Mouse (Mus musculus): ENCODE results near the gene Msrb3. TPM values are rescaled to one million over a fixed set of nuclear protein-coding genes. Genes with fewer than 3 reads are reported as not detected.
"Not testable (repeated sequence)": the region's sequence is repeated elsewhere in the genome, so short reads cannot be mapped to it uniquely, and the experiment has no call there.

Gene Msrb3
- polyA plus RNA-seq, 2 experiments from 2014 or later, result 0.48 to 0.61 TPM

DNA sequence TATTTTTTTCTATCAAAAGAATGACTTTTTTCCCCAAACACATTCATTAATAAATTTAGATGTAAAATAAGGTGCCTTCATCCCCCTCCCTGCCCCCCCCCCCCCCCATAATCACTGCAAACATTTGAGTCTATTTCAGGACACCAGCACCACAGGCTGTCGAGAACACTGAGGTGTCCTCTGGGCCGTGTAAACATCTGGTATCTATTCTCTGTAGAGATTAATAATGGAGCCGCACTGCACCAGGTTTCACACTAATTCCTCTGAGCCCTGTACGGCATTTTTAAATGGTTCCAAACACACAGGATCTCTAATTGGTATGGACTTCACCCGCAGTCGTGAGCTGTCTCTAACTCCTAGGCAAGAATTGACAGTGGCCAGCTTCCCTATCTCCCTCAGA is 97.8 kb downstream of the Msrb3 start:
- no peak for ATAC-seq

DNA sequence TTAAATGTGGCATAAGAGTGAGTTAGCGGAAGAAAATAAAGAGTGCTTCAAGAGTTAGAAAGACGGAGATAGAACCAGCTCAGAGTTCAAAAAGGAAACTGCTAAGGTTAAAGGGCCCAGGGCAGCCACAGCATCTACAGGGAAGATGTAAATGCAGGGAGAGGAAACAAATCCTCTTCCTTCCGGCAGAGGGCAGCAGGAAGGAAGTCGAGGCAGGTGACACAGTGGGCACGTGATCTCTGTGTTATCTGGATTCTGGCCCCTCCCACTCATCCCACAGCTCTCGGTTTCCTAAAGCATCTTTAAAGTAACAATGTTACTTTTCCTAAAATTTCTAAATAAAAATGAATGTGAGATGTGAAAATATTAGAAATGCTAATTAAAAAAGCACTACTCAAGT is 99.4 kb downstream of the Msrb3 start:
- ATAC-seq, result no peak

DNA sequence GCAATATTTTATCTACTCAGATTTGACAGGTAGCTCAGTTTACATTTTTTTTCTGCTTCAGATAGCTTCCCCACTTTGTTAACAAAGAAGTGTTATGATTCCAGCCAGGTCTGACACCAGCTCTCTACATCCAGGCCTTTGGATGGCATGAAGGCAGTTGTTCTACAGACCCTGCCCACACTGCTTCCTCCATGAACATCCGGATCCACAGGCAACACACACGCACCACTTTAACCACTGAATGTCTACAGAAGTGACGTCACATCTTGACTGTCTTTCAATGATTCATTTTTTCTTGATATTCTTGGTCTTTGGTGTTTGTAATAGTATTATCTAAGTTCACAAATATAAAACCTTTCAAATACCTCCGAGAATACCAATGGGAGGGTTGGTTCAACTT is 102.2 kb downstream of the Msrb3 start:
- no peak for ATAC-seq

DNA sequence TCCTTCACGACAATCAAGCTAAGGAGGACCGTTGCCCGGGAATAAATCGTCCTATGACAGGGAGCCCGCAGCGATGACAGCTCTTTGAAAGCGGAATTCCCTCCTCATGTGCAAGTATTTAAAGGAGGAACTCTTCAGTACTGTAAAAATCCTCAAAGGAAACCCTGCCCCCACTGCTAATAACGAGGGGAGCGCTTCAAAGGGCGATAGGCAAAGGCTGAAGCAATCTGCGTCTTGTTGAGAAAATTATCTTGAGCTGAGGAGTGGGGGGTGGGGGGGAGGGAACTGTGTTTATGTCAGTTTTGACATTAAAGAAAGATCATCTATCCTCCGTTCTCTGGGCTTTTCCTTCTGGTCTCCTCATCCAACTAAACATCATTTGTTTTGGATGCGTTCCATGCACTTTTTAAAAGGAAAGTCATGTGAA is 104.5 kb downstream of the Msrb3 start:
- ATAC-seq, result no peak

DNA sequence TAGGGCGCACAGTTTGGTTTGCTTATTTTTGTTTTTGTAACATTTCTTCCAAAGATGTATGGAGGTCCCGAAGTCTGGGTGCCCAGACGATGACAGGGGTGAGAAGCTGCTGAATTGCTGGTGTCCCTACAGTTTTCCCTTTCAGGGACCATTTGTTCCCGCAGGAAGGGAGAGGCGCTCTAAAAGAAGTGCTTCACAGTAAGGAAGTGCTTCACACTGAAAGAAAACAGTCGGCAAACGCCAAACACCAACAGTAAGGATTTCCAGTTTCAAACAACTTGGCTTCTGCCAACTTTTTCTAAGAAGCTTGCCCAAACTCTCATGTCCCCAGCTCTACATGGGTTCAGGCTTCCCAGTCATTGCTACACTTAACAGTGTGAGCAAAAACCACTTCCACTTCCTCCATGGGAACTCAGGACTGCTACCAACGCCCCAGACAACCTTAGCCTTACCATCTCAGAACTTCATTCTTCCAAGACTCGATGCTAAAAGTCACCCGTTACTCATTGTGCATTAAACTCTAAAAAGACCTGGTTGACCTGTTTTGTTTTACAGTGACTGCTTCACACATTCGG is 106.6 kb downstream of the Msrb3 start:
- no peak for ATAC-seq

DNA sequence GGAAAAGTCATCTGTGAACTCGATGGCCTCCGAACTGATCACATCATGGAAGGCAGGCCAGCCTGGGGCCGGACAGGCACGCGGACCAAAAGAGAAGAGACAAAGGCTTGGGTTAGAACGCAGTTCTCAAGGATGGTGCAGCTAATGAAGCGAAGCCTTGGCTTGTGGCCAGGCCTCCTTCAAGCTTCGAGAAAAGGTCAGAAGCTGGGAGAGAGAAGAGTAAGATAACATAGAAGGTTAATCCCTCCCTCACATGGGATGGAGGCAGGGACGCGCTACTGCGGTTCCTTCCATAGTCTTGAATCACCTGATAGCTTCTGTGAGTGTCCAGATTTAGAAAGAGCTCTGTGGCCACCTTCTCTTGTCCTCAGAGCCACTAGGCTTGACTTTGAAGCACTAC is 107.5 kb downstream of the Msrb3 start:
- ATAC-seq, result no peak

DNA sequence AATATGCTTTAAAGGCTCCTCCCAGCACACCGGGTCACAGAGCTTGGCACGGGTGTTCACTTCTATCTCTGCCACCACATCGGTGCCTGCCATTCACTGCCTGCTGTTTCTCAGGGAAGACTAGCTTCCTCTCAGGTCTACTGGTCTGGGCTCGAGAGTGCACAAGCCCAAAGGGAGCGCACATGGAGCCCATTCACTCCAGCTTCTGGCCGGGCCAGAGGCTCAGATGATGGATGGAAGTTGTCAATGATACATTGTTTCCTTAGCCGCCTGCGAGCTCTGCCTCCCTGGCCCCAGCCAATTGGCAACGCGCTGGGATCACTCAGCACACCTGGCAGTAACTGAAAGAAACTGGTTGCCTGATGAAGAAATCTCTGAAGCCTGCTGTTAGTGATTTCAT is 111.7 kb downstream of the Msrb3 start:
- ATAC-seq, result no peak

DNA sequence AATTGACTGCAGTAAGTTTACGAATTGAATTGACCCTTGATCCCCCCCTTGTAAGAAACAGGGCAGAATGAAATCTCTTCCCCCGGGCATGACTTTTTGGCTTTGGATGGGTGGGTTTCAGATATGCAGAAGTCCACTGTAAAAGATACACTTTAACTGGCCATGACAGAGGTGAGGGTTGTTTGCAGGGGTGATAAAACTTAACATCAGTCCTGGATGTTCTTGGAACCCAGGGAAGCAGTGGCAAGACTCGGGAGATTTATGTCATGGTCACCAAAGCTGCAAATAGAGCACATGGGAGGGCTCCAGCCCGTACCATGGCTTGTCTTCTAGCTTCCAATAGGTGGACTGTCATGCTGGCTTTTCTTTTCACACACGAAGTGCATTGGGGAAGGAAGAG is 114.4 kb downstream of the Msrb3 start:
- ATAC-seq, result no peak

DNA sequence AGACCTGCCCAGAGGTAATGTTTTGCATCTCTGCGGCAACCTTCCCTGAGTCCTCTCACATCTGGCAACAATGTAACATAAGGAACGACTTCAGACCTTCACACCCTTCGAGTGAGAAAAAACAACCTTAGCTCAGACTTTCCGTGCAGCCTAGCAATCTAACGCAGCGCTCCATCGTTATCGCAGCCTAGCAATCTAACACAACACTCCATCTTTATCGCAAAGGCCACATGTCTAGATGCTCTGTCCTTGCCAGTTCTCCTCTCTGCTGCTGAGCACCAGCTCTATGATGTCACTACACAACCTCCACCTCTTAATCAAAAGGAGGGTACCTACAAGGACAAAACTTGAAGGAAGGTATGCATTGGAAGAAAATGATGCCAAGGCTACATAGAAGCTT is 115.5 kb downstream of the Msrb3 start:
- ATAC-seq, result no peak

DNA sequence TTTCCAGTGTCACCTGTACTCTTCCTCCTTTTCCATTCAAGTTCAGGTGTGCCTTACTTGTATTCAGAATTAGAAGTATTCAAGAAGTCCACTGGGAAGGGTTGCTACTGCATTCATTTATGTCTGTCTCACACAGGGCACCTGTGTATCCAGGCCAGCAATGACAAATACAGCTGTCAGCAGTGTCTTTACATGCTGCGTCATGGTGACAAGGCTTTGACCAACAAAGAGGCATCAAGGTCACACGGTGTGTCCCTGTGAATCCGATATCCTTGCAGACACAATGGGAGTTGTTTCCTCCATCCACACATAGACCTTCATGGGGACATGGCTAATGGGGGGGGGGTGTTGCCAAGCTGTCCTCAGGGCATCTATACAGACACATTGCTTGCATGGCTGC is 121.4 kb downstream of the Msrb3 start:
- no peak for ATAC-seq

DNA sequence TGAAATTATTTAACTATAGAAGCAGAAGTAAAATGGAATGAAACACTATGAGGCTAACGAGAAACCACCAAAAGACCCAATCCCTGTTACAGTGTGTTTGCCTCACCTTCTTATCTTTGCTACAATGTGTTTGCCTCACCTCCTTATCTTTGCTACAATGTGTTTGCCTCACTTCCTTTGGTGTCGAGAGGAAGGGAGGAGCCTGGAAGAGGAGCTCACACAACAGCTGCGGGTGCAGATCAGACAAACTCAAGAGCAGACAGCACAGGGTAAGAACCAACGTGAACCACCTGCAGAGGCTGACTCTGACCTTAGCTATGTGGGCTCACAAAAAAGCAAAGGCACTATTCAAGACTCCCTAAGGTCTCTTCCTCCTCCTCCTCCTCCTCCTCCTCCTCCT is 123.5 kb downstream of the Msrb3 start:
- ATAC-seq, result no peak

DNA sequence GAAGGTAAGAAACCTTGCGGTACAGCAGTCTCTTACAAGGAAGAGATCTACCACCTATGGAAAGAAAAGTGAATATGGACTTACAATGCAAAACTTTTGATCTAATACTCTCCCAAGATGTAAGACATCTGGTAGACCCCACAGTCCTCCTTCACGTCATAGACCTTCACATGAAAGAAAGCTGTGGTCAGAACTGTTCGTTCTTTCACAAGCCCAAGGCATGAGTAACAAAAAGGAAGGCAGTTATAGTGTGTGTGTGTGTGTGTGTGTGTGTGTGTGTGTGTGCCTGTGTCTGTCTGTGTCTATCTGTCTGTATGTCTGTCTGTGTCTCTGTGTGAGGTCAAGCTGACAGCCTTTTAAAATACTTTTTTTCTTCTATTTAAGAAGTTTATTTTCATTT is 131.5 kb downstream of the Msrb3 start:
- no peak for ATAC-seq

DNA sequence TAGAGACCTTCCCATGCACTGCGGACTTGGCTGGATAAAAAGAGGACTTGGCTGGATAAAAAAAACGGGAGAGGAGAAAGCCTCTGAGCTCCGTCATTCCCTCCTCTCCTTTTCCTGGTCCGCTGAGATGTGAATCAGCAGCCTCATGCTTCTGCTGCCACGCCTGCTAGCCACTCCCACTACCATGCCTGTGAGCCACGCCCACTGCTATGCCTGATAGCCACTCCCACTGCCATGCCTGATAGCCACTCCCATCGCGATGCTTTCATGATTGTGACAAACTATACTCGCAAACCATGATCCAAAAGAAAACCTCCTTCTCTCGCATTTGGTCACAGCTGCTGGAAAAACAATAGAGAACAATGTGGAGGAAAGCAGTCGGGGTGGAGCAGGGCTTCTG is 133.5 kb downstream of the Msrb3 start:
- no peak for ATAC-seq

DNA sequence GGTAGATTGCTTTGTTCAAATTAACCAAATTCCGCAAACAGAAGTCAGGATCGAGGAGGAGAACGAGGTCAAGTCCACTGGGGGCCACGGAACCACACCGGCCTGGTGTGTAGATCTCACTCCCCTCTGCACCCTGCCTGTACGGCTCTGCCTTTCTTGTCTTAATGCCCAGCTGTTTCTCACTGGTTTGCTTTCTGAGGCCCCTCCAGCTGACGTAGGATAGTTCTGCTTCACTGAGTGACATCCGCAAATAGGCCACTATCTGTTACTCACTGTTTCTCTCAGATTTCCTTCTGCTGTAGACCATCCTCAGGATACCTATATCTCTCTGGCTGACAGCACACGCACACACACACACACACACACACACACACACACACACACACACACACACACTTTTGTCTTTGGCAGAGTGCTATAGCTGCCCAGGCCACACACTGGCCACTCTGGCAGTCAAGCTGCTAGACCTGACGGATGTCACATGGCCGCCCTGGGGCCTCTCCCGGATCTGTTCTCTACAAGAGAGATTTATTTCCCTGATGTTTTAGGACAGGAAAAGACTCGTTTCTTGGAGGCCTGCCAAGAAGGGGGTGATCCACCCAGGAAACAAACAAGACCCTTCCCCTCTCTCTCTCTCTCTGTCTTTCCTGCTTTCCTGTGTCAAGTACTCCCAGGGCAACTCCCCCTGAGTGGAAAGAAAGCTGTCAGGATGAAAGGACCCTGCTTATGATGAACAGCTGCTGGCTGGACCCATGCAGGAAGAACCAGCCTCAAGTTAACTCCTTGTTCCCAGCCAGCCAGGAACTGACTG is 135.0 kb downstream of the Msrb3 start:
- ATAC-seq, result no peak

DNA sequence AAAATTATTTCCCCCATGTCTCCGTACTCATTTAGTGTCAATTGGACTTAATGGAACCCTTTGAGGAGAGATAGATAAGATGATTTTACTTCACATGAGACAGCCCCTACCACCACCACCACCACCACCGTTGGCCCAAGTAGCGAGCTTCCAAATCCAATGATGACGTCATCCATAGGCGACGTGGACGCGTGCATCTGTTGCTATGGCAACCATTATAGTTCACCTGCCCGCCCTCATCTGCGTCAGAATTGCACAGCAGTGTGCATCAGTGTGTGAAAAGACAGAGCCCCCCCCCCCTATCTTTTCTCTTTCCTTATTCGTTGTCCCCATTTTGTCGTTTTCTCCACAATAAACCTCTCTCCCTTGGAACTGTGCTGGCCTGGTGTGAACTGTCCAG is 135.9 kb downstream of the Msrb3 start:
- ATAC-seq, result no peak

DNA sequence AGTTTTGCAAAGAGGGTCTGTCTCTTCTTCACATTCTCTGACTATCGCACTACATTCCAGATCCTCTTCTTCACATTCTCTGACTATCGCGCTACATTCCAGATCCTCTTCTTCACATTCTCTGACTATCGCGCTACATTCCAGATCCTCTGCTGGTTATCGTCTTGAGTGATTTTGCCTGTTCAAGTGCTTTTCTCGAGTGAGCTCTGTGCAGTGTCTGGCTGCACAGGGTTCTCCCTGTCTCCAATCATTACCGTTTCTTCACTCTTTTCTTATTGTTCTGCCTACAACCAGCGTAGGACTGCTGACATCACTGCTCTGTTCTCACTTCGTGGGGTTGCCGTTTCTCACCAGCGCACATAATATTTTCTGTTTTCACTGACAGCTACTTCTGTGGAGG is 138.2 kb downstream of the Msrb3 start:
- ATAC-seq, result no peak

DNA sequence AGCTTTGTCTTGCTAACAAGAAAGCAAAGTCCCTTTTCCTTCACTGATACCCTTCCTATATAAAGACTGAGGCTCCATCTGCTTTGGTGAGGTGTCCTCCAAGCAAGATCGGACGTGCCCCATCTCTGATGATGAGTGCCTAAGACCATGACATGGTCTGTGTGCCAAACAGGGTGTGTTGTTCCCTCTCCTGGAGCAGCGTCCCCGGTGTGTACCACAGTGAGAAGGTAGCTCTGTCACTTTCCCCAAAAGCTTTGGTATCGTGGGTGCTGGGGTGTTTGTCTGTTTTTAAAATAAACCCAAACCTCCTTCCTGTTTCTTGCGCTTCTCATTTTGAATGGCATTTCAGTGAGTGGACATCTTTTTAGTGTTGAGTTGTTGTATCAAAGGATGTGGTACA is 139.0 kb downstream of the Msrb3 start:
- no peak for ATAC-seq

DNA sequence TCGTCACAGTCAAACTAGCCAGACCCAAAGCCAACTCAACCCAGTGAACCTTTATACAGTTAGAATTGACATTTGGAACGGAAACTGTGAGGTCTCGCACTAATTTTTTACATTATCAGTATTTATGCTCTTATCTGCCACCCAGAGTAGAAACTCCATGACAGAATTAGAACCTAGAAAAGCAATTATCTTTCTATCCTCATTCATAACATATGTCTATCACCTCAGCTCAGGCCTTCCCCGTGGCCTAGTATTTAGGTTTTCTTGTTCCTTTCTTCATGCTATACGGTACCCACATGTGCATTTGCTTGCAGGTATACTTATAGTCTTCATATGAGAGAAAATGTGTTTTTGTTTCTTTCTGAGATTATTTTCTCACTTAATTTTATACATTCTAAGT is 146.4 kb downstream of the Msrb3 start:
- ATAC-seq, result no peak

DNA sequence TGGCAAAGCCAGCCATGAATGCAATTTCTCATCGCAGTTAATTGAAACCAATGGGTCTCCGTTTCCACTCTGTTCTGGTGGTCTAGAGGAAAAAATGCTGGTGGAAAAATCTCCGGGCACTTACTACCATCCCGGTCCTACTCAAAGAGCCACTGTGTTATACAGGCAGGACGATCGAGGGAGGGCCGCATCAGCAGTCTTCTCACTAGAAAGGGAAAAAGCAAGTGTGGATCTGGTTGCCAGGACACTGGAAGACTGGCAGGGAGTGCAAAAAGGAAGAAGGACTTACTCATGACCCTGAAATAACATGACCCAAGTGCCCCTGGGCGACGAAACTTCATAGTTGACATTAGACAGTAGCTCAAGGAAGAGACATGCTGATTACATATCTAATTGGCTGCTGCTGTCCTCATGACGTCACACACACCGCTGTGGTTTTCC is 147.1 kb downstream of the Msrb3 start:
- ATAC-seq, result no peak

DNA sequence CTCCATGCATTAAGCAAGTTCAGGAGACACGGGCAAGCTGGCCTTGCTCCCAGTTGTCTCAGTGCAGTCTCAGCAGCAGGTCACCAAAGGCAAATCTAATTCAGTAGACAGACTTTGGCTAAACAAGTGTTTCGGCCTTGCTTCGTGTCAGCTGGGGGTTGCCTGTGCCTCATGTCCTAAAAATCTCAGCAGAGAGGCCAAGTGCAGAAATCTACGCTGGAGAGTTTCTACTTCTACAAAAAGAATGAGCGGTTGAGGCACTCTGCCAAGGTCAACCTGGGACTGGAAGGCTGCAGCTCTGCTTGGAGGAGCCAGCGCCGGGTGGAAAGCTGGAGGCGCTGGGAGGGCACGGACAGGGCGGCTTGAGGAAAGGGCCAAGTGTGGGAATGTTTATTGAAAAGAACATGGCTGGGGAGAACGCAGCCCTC is 147.6 kb downstream of the Msrb3 start:
- no peak for ATAC-seq

DNA sequence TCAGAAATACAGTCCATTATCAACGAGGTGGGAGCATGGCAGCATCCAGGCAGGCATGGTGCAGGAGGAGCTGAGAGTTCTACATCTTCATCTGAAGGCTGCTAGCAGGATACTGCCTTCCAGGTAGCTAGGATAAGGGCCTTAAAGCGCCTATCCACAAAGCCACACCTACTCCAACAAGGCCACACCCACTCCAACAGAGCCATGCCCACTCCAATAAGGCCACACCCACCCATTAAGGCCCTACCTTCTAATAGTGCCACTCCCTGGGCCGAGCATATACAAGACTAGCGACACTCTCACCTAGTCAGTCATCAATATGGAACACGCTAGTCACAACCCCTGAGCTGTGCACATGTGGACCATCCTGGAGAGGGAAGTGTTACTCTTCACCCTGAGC is 149.3 kb downstream of the Msrb3 start:
- not testable (repeated sequence) for ATAC-seq

DNA sequence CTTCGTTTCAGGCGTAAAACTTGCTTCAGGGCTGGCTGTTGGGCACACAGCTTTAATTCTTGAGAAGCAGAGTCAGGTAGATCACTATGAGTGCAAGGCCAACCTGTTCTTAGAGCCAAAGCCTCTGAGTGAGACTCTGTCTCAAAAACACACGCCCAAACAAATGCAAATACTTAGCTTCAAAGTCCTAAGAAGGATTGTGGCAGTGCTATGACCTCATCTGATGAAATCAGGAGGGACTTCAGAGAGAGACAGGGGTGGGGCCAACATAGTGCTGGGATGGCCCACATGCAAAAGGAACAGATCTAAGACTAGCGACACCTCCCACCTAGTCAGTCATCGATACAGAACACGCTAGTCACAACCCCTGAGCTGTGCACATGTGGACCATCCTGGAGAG is 150.7 kb downstream of the Msrb3 start:
- ATAC-seq, result no peak

DNA sequence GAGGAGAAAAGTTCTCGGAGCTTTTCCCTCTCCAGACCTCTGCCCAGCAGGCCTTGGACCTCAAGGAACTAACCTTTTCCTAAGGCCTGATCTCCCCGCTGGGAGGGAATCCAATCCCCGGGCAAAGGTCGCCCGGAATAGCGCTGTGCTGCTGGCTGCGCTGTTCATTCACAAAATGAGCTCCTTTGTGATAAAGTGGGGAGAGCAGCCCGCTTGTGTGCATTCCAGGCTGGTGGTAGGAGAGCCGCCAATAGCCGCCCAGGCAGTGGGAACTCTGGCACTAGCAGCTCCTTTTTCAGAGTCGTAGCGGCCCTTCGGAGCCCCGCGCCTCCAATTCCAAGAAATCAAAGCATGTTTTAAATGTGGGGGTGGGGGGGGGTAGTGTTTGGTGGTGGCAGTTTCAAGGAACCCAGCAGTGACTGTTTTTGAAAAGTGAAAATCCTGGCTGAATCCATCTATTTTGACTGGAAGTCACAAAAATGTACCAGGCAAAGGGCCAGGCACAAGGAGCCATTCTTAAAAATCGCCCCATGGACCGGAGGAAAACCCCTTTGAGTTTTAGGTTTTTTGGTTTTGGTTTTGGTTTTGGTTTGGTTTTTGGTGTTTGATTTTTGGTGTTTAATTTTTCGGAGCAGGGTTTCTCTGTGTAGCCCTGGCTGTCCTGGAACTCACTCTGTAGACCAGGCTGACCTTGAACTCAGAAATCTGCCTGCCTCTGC is 153.6 kb downstream of the Msrb3 start:
- peak; percentile 57 for ATAC-seq
